Mouse (Mus musculus) heart, postnatal 36 days (tissue): Measurements from ENCODE around the gene Thsd1. TPM values are rescaled to one million over a fixed set of nuclear protein-coding genes. Genes with fewer than 3 reads are reported as not detected.
"Not testable (repeated sequence)": the region's sequence is repeated elsewhere in the genome, so short reads cannot be mapped to it uniquely, and the experiment has no call there.

Experiments
- DNase-seq, 2 experiments: peaks; one replicate each; pipeline ENCODE4 v3.0.0; 2021 to 2022
- intact Hi-C: fragments of 180-260 bp; cut with DNase I; formaldehyde crosslinking; loops from one replicate; pipeline ENCODE4 v1.15.1; 2025
- total RNA-seq, 2 experiments: library from RNA; stranded (reverse); gene quantifications; 2 replicates each; pipeline ENCODE4 v1.2.3; 2021

The Thsd1 gene
- total RNA-seq, 2 experiments from 2014 or later = 5.9 to 6.9 TPM

- DNase-seq = peak; percentile 27 to 29
- intact Hi-C loops = loop anchor here (1.0 to 2.0 kb wide), 2 partner anchors 33 to 67 kb away; partner anchors contain the start of genes Thsd1 and Vps36
These were observed 33.1 kb downstream of the Thsd1 start for GRCm38 (mm10) chr8:22260091-22260722.

GRCm38 (mm10) chr8:22262267-22262666 is 35.2 kb downstream of the Thsd1 start:
- intact Hi-C loops = no loop called here
- DNase-seq = peak; percentile 30 to 44

GRCm38 (mm10) chr8:22264292-22264691 is 37.2 kb downstream of the Thsd1 start:
- intact Hi-C loops = no loop called here

GRCm38 (mm10) chr8:22264787-22265186 is 37.7 kb downstream of the Thsd1 start:
- no peak for DNase-seq

More at GRCm38 (mm10) chr8:22264292-22264691, 37.2 kb downstream of the Thsd1 start:
- no peak for DNase-seq

GRCm38 (mm10) chr8:22265194-22265593 is 38.1 kb downstream of the Thsd1 start:
- DNase-seq = no peak
- intact Hi-C loops = no loop called here

More at GRCm38 (mm10) chr8:22264787-22265186, 37.7 kb downstream of the Thsd1 start:
- intact Hi-C loops = no loop called here

- intact Hi-C loops = no loop called here
- DNase-seq = no peak
These were observed 39.7 kb downstream of the Thsd1 start for GRCm38 (mm10) chr8:22266809-22267208.

GRCm38 (mm10) chr8:22273142-22273541 is 46.0 kb downstream of the Thsd1 start:
- DNase-seq = no peak
- intact Hi-C loops = no loop called here

GRCm38 (mm10) chr8:22274641-22275040 is 47.5 kb downstream of the Thsd1 start:
- intact Hi-C loops = no loop called here
- DNase-seq = no peak

- DNase-seq = no peak
- intact Hi-C loops = no loop called here
These were observed 55.9 kb downstream of the Thsd1 start, which contains the start of gene Tpte for GRCm38 (mm10) chr8:22282999-22283491. TSS of gene Tpte (plus strand) at chr8:22283441.

- intact Hi-C loops = loop anchor here (10.0 kb wide), 1 partner anchor 108 kb away; the partner anchor contains the start of gene Vps36
- DNase-seq = no peak
These were observed 75.2 kb downstream of the Thsd1 start for GRCm38 (mm10) chr8:22302326-22302725.

- no peak for DNase-seq
- intact Hi-C loops = loop anchor here (10.0 kb wide), 1 partner anchor 108 kb away; the partner anchor contains the start of gene Vps36
These were observed 75.8 kb downstream of the Thsd1 start for GRCm38 (mm10) chr8:22302896-22303306.

- DNase-seq = not testable (repeated sequence)
- intact Hi-C loops = loop anchor here (10.0 kb wide), 1 partner anchor 109 kb away; the partner anchor contains the start of gene Vps36
These were observed 76.9 kb downstream of the Thsd1 start for GRCm38 (mm10) chr8:22304045-22304444.

GRCm38 (mm10) chr8:22306999-22307398 is 79.9 kb downstream of the Thsd1 start:
- no peak for DNase-seq
- intact Hi-C loops = loop anchor here (10.0 kb wide), 1 partner anchor 112 kb away; the partner anchor contains the start of gene Vps36

Other genes starting within 250 kb of the Thsd1 start
- under 1 TPM; 0.08 TPM for gene Atp7b, start 167.0 kb upstream of the Thsd1 start, total RNA-seq
- gene Alg11, start 166.6 kb upstream of the Thsd1 start, total RNA-seq = 1 to 10 TPM; 6.9 to 8.8 TPM
- gene Nek5, start 102.3 kb upstream of the Thsd1 start, total RNA-seq = not detected
- 1 to 10 TPM; 1.6 to 2.1 TPM for gene Nek3, start 60.9 kb upstream of the Thsd1 start, total RNA-seq
- gene Ckap2, start 41.5 kb upstream of the Thsd1 start, total RNA-seq = 1 to 10 TPM in 1 of 2 experiments, under 1 TPM in 1; 0.76 to 1.1 TPM
- 10 to 100 TPM; 23.7 to 31.2 TPM for gene Vps36, start 34.5 kb upstream of the Thsd1 start, total RNA-seq
- not detected for gene Tpte, start 56.1 kb downstream of the Thsd1 start, total RNA-seq
- gene Slc25a15, start 171.3 kb downstream of the Thsd1 start, total RNA-seq = 10 to 100 TPM; 13.0 to 13.8 TPM
- 10 to 100 TPM; 55.7 to 57.1 TPM for gene Mrps31, start 184.0 kb downstream of the Thsd1 start, total RNA-seq